ENCODE assay signal across 12 mouse cellular contexts in genomic region chr1:180824721-180825120, GRCm38 (mm10). TPM values are rescaled to one million over a fixed set of nuclear protein-coding genes. Genes with fewer than 3 reads are reported as not detected.
A peak's percentile ranks its signal among the peaks of the same experiment; 100 is the strongest.
DNase-seq lines count a peak whose midpoint lies in the region; ATAC-seq and TF ChIP-seq lines count a peak whose summit lies in the region.
"Had no signal": no experiment of that assay in that cellular context is flagged by ENCODE, and none has a peak within 500 bp of the region (broad histone marks: within the 10 kb centered on the region; RNA-seq: fewer than 3 reads in every experiment).

No protein-coding gene starts in this region.

- H3K4me1 ChIP-seq in erythroblast, embryonic 14.5 days (ENCODE audit: control insufficient read depth), result peaks cover 87% of the 10 kb centered on the region
- H3K4me1 ChIP-seq in lung, postnatal 0 days (ENCODE audit: insufficient read depth, low read depth, low read length), result no peaks in the 10 kb centered on the region

- no peaks in the 10 kb centered on the region; the same call in 1 of the 2 replicates for H3K27me3 ChIP-seq in erythroblast, embryonic 14.5 days (ENCODE audit: control insufficient read depth)
- H3K27me3 ChIP-seq in lung, postnatal 0 days (replicated peaks; ENCODE audit: insufficient read depth, low read length), result no peaks in the 10 kb centered on the region

- H3K36me3 ChIP-seq in erythroblast, embryonic 14.5 days (ENCODE audit: control insufficient read depth), result peaks cover 12% of the 10 kb centered on the region; the same call in 1 of the 2 replicates
- H3K36me3 ChIP-seq in lung, postnatal 0 days (ENCODE audit: insufficient read depth, low read length), result no peaks in the 10 kb centered on the region

- peak; percentile 18 for DNase-seq in lung, postnatal 10 days
- no peak for DNase-seq in lung, postnatal 0 days (ENCODE audit: low spot score)
- DNase-seq in spleen, postnatal 14 days (ENCODE audit: low spot score in 2 of 2), result peak; percentile 46 to 53
- no peak for DNase-seq in urinary bladder, adult 2 months (ENCODE audit: low spot score)
- no peak for DNase-seq in cerebellum, adult 11 months
- DNase-seq in layer of hippocampus, adult 8-10 months (ENCODE audit: low spot score in 2 of 2), result no peak
- DNase-seq: cerebellum, postnatal 36 days; forebrain, postnatal 0 days; lung, embryonic 14.5 days had no signal

- peaks cover 4% of the 10 kb centered on the region for H3K9me3 ChIP-seq in erythroblast, embryonic 14.5 days (ENCODE audit: control insufficient read depth, low read length)
- H3K9me3 ChIP-seq in lung, postnatal 0 days (ENCODE audit: low read length), result no peaks in the 10 kb centered on the region

- no peak overlapping the region for H3K9ac ChIP-seq in lung, postnatal 0 days (replicated peaks; ENCODE audit: low read depth)
- H3K9ac ChIP-seq: forebrain, postnatal 0 days; lung, embryonic 14.5 days had no signal

- WGBS in lung, postnatal 0 days, result 61% methylated on average over 3 of the region's 3 CpGs

- no peak for TF ChIP-seq EP300 in lung, postnatal 0 days (IDR thresholded peaks at IDR 0.05)

- H3K27ac ChIP-seq in lung, postnatal 0 days (ENCODE audit: low read length), result no peak overlapping the region

- TF ChIP-seq CTCF in lung, postnatal 0 days (IDR thresholded peaks at IDR 0.05), result no peak

- ATAC-seq in erythroblast, adult 5-6 weeks (replicated peaks; ENCODE audit: low FRiP score, poor library complexity, severe bottlenecking), result no peak
- no peak for ATAC-seq in lung, postnatal 0 days
- ATAC-seq: forebrain, postnatal 0 days; hindbrain, embryonic 16.5 days had no signal

- H3K4me3 ChIP-seq in erythroblast, embryonic 14.5 days (replicated peaks), result peak overlapping the region; percentile 21
- H3K4me3 ChIP-seq in lung, postnatal 0 days (ENCODE audit: low read depth, low read length), result no peak overlapping the region

- no peak overlapping the region for H3K4me2 ChIP-seq in lung, postnatal 0 days (replicated peaks; ENCODE audit: low read depth, low read length)
- H3K4me2 ChIP-seq: lung, embryonic 14.5 days had no signal

RNA-seq across cellular contexts. Expression of gene H3f3a, which starts 11.0 kb away (rescaled TPM):
- 610 and 750 TPM in 2 replicates for polyA plus RNA-seq in erythroblast, embryonic 14.5 days (2012)
- 966 and 1,002 TPM in 2 replicates for total RNA-seq in erythroblast, adult 5-6 weeks (2015; ENCODE audit: low replicate concordance)
- total RNA-seq in erythroblast, adult 5-6 weeks (2017; ENCODE audit: low replicate concordance), result 1,471 and 1,473 TPM in 2 replicates
- 1,774 and 1,827 TPM in 2 replicates for polyA plus RNA-seq in lung, postnatal 0 days (2015; fragmentation: Nextera tagmentation; extraction: Ambion mirVana)
- polyA plus RNA-seq in urinary bladder, adult 2 months (2012; rRNA removed), result 810 and 870 TPM in 2 replicates
- 100 to 1,000 TPM; 296 to 316 (median 303) TPM for total RNA-seq in layer of hippocampus, adult 8-10 months (2022)

RNA-seq across cellular contexts. Expression of gene Sde2, which starts 26.2 kb away (rescaled TPM):
- polyA plus RNA-seq in erythroblast, embryonic 14.5 days (2012), result 2.5 and 2.7 TPM in 2 replicates
- total RNA-seq in erythroblast, adult 5-6 weeks (2015; ENCODE audit: low replicate concordance), result 17.3 and 29.4 TPM in 2 replicates
- 34.7 and 53.5 TPM in 2 replicates for total RNA-seq in erythroblast, adult 5-6 weeks (2017; ENCODE audit: low replicate concordance)
- polyA plus RNA-seq in lung, postnatal 0 days (2015; fragmentation: Nextera tagmentation; extraction: Ambion mirVana), result 21.2 and 22.6 TPM in 2 replicates
- 18.3 and 19.0 TPM in 2 replicates for polyA plus RNA-seq in urinary bladder, adult 2 months (2012; rRNA removed)
- 10 to 100 TPM; 22.3 to 24.9 (median 22.6) TPM for total RNA-seq in layer of hippocampus, adult 8-10 months (2022)

Comparison
In these comparisons a context has a peak if more than half of its experiments do, and no peak if none do; other contexts are left out.
1. DNase-seq: peak in lung, postnatal 10 days (single experiment) and spleen, postnatal 14 days (2 of 2); none in lung, postnatal 0 days (single experiment), urinary bladder, adult 2 months (single experiment), cerebellum, adult 11 months (single experiment) and layer of hippocampus, adult 8-10 months (0 of 2).